Comparison of ENCODE assay signal across 9 mouse cellular contexts in genomic region chr4:150346651-150347386, GRCm38 (mm10).
DNase-seq lines count a peak whose midpoint lies in the region; ATAC-seq and TF ChIP-seq lines count a peak whose summit lies in the region.
"Had no signal": no experiment of that assay in that cellular context is flagged by ENCODE, and none has a peak within 500 bp of the region (broad histone marks: within the 10 kb centered on the region; RNA-seq: fewer than 3 reads in every experiment).

No protein-coding gene starts in this region.

- H3K27ac ChIP-seq in intestine, postnatal 0 days (ENCODE audit: low read depth, low read length), result no peak overlapping the region
- no peak overlapping the region; the same call in 1 of the 2 replicates for H3K27ac ChIP-seq in midbrain, embryonic 14.5 days (replicated peaks; ENCODE audit: low read depth, low read length)
- H3K27ac ChIP-seq: liver, embryonic 14.5 days had no signal

- peak; percentile 30 for DNase-seq in MN1 (ENCODE audit: low spot score)
- DNase-seq in embryo, embryonic 9.5 days (ENCODE audit: extremely low spot score), result peak; percentile 65
- DNase-seq in midbrain, embryonic 14.5 days, result peak; percentile 80
- DNase-seq in testis, postnatal 10 days (ENCODE audit: low spot score), result no peak
- DNase-seq in thymus, postnatal 10 days (ENCODE audit: low spot score in 2 of 2), result no peak
- no peak for DNase-seq in frontal cortex, postnatal 36 days (ENCODE audit: low spot score in 2 of 2)
- no peak for DNase-seq in gastrocnemius, adult 18-20 months (ENCODE audit: low spot score)

- 30% methylated on average over 4 of the region's 4 CpGs for WGBS in intestine, postnatal 0 days
- WGBS in midbrain, embryonic 14.5 days, result 1% methylated on average over 4 of the region's 4 CpGs

- H3K36me3 ChIP-seq in intestine, postnatal 0 days (ENCODE audit: control insufficient read depth, insufficient read depth), result no peaks in the 10 kb centered on the region
- H3K36me3 ChIP-seq in midbrain, embryonic 14.5 days (ENCODE audit: control insufficient read depth, insufficient read depth, low read length), result no peaks in the 10 kb centered on the region

- TF ChIP-seq CTCF in intestine, postnatal 0 days (IDR thresholded peaks at IDR 0.05; ENCODE audit: low read depth), result no peak

- no peaks in the 10 kb centered on the region for H3K27me3 ChIP-seq in intestine, postnatal 0 days (replicated peaks; ENCODE audit: control insufficient read depth, insufficient read depth, low read length)
- no peaks in the 10 kb centered on the region for H3K27me3 ChIP-seq in midbrain, embryonic 14.5 days (ENCODE audit: control insufficient read depth, insufficient read depth, low read length)

- H3K9me3 ChIP-seq in intestine, postnatal 0 days (ENCODE audit: control insufficient read depth), result no peaks in the 10 kb centered on the region
- H3K9me3 ChIP-seq in midbrain, embryonic 14.5 days (ENCODE audit: control insufficient read depth, low read length), result no peaks in the 10 kb centered on the region

- no peak overlapping the region for H3K4me3 ChIP-seq in intestine, postnatal 0 days (ENCODE audit: low read depth, low read length)
- no peak overlapping the region for H3K4me3 ChIP-seq in midbrain, embryonic 14.5 days (replicated peaks; ENCODE audit: low read depth, low read length)

- peaks cover 9% of the 10 kb centered on the region; the same call in 1 of the 2 replicates for H3K4me1 ChIP-seq in intestine, postnatal 0 days (replicated peaks; ENCODE audit: control insufficient read depth, insufficient read depth, low read length)
- H3K4me1 ChIP-seq in midbrain, embryonic 14.5 days (ENCODE audit: control insufficient read depth, insufficient read depth, low read length), result peaks cover 22% of the 10 kb centered on the region

- H3K9ac ChIP-seq in intestine, postnatal 0 days (ENCODE audit: low read depth, low read length), result no peak overlapping the region
- no peak overlapping the region for H3K9ac ChIP-seq in midbrain, embryonic 14.5 days (replicated peaks; ENCODE audit: low read length)
- H3K9ac ChIP-seq: liver, embryonic 14.5 days had no signal

- H3K4me2 ChIP-seq in intestine, postnatal 0 days (replicated peaks; ENCODE audit: low read depth), result peak overlapping the region; percentile 37
- no peak overlapping the region for H3K4me2 ChIP-seq in midbrain, embryonic 14.5 days (ENCODE audit: low read length)

- ATAC-seq in intestine, postnatal 0 days, result peak; percentile 53
- peak; percentile 60 for ATAC-seq in midbrain, embryonic 14.5 days (ENCODE audit: low FRiP score, low TSS enrichment)

Comparison
In these comparisons a context has a peak if more than half of its experiments do, and no peak if none do; other contexts are left out.
1. DNase-seq: peak in MN1 (single experiment), embryo, embryonic 9.5 days (single experiment) and midbrain, embryonic 14.5 days (single experiment); none in testis, postnatal 10 days (single experiment), thymus, postnatal 10 days (0 of 2), frontal cortex, postnatal 36 days (0 of 2) and gastrocnemius, adult 18-20 months (single experiment).